Mouse (Mus musculus): ENCODE data around the gene Gm44596.
"Not testable (repeated sequence)": the region's sequence is repeated elsewhere in the genome, so short reads cannot be mapped to it uniquely, and the experiment has no call there.

Gene Gm44596

DNA sequence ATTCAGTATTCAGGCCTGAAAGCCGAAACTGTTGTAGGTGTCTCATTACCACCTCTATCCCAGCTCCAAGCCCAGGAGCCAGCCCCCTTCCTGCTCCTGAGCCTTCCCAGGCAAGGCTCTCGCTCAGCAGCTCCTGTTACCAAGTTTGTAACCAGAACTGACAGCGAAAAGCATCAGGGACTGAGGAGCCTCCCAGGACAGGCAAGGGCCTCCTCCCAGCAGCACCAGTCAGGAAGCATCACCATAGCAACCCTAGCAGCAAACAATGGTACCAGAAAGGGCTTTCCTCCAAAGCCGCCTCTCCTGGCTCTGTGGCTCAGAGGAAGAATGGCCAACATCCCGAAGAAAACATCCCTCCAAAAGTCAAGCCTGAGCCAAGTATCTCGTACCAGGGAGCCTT lies at the start of gene Gm44596, which contains the start of gene Tex52:
Gene Gm44596, plus strand, starts transcription at position 312 of the 400 bp plus-strand sequence.
Gene Tex52, plus strand, starts transcription at position 265 of the 400 bp plus-strand sequence.
- DNase-seq = peak; percentile 29

GRCm38 (mm10) chr6:128334397-128335124 lies 40.7 kb upstream of the Gm44596 start:
- peak; percentile 71 for DNase-seq

DNA sequence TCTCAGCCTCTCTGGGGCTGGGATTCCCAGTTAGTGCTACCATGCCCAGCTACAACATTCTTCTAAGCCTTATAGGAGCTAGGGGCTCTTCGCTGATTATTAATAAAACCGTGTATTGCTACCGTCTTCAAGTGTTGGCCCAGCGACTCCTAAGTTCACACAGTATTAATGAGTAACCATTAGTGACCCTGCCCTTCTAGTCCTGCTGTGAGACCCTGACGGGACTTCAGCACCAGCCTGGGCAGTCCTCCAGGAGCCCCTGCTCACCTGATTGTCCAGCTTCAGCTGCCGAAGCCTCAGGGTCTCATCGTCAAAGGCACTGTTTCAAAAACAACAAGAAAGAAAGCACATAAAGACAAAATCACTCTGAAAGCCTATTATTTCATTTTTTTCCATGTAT lies 37.8 kb upstream of the Gm44596 start:
- peak; percentile 67 for DNase-seq

GRCm38 (mm10) chr6:128338876-128339275 lies 36.4 kb upstream of the Gm44596 start:
- DNase-seq = no peak

- DNase-seq = no peak
Measured at GRCm38 (mm10) chr6:128341956-128342723, 33.2 kb upstream of the Gm44596 start.

- no peak for DNase-seq
Measured at GRCm38 (mm10) chr6:128345623-128346022, 29.7 kb upstream of the Gm44596 start.

DNA sequence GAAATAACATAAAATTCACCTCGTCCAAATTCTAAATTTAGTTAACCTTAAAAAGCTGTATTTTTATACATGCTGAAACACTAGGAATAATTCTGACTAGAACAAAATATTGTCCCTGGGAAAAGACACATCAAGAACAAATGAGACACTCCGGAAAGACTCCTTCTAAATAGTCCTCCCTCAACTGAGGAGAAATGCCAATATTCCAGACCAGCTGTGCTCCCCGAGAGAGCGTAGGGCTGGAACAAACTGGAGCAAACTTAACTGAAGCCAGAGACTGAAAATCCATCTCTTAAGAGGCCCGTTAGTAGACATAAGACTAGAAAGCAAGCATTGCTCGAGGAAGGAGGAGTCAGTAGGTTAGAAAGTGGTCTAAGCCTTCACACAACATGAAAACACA lies 28.5 kb upstream of the Gm44596 start:
- no peak for DNase-seq

DNA sequence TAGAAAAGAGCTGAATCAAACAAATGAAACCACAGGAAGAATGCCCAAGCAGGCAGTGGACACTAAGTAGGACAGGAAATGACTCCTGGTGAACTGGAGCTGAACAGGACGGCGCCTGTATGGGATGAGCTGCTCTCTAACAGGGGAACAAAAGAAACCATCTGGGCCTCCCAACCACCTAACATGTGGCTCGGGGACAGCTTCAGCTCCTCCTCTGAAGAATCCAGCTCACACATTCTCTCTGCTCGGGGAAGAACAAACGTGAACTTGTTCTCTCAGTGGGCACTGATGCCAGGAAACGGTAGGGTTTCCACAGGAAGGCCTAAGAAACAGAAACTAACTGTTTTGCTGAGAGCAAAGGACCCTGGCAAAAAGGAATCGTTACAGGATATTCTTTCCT lies 25.6 kb upstream of the Gm44596 start:
- DNase-seq = no peak

DNA sequence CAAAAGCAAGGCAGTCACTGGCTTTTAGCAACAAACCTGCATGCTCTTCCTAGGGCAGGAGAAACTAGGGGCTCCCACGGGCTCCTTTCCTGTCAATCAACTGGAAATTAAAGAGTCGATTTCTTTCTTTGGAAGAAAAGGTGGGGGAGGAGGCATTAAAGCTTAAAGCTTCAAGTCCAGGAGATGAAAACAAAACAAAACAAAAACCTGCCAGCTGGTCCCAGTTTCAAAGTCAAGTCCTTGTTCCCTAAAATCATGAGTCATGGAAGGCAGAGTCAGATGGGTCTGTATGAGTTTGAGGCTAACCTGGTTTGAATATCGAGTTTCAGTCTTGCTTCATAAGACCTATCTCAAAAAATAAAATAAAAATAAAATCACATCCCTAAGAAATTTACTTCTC lies 21.2 kb upstream of the Gm44596 start:
- no peak for DNase-seq

DNA sequence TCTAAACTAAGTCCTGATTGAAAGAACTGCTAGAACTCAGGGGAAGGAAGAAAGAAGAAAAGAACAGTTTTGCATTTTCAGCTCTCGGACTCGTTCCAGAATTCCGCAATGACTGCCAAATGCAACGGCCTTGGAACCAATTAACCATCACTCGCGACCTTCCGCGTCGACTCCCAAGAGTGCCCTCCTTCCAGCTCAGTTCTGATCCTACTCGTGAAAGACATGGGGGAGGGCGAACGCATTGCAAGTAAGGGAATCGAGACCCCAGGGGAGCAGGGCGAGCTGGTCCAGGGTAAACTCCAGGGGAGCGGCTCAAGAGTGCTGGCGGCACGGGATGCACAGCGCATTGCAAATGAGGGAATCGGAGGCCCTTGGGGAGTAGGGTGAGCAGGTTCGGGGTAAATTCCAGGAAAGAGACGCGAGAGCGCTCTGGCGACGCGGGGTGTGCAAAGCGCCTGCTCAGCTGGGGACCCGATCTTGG lies 20.1 kb upstream of the Gm44596 start:
- peak; percentile 69 for DNase-seq

DNA sequence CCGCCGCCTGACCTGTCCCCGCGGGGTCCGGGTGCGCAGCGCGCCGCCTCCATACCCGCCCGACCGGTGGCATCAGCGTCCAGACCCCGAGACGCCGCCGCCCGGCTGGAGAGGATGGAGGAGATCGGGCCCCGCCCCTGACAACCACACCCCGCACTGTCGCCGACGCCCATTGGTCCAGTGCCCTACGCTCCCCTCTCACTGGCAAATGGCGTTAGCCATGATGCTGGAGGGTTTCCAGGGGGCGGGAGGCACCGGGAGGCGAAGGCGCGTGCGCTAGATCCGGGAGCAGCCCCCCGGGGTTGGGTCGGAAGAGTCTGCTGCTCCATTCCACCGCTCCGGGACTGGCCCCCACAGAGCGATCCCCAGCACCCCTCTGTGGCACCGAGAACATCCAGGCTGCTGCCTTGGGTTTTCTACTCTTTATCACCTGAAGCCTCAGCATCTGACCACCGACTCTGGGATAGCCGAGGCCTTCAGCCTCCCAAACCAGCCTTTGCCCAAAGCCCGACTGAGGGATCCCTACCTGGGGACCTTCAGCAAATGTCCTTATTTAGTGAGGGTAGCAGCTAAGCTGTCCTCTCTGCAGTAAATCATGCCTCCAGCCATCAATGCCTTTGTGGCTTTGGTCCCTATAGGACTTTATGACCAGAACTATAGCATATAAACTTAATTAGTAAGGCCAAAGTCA lies 19.4 kb upstream of the Gm44596 start, which contains the start of gene Tulp3:
Gene Tulp3, minus strand, starts transcription at position 126 of the 691 bp plus-strand sequence.
- DNase-seq = peak; percentile 97

DNA sequence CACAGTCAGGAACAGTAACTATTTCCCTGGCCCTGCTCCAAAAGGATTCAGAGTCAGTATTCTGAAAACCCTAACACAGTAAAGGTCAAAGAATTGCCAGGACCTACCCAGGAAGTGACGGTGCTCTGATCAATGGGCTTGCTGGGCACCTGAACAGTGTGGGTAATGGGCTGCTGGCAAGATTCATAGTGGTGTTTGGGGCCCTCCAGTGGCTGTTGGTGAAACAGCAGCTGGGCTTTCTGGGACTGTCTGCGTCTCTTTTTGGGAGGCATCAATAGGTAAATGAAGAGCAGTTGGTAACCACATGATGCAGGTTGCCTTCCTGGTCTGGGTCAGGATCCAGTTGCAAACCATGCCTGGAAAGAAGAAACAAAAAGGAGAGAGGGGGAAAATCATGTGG lies 16.3 kb upstream of the Gm44596 start:
- peak; percentile 78 for DNase-seq

DNA sequence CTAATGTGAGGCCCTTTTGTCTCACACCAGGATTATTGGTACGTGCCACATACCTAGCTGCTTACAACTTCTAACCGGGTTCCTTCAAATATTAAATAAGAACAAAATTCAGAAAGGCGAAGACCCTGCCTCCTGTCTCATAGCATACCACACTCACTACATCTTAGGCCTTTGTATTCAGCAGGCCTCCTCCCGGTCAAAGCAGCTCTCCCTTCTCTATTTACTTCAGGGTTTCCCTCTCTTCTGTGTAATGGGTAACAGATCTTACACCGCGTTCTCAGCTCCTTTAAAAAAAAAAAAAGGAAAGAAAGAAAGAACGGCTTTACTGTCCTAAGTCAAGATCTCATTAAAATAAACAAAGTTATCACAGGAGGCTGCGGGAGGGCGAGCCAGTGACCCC lies 13.4 kb upstream of the Gm44596 start:
- DNase-seq = no peak

DNA sequence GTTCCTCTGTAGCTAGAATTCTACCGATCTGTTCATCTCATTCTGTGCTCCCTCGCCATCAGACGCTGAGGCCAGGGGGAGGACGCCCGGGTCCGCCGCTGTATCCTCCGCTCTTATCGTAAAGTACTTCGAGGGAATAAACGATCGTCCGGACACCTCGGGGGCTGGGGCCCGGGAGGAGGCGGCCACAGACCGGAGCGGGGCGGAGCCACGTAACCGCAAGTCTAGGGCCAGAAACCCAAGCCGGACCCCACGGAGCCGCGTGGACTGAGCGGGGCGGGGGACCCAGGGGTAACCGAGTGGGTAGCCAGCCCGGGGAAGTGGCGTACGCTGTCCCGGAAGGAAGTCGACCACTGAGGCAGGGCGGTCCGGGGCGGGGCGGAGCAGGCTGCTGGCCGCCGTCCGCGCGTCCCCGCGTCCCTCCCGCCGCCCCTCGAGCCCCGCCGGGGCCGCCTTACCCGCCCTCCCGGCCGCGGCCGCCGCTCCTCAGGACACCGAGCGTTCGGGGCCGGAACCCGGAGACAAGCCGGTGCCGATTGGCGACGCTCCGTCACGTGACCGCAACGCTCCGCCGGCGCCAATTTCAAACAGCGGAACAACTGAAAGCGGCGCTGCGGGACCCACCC lies 12.8 kb upstream of the Gm44596 start, which contains the start of the genes Rhno1 and Foxm1:
Gene Rhno1, minus strand, starts transcription at position 531 of the 626 bp plus-strand sequence.
Gene Foxm1, plus strand, starts transcription at position 587 of the 626 bp plus-strand sequence.
- DNase-seq = peak; percentile 83

- DNase-seq = no peak
Measured at GRCm38 (mm10) chr6:128363007-128363825, 12.1 kb upstream of the Gm44596 start.

- DNase-seq = no peak
Measured at GRCm38 (mm10) chr6:128364721-128365120, 10.6 kb upstream of the Gm44596 start.

- DNase-seq = no peak
Measured at GRCm38 (mm10) chr6:128366466-128366865, 8.8 kb upstream of the Gm44596 start.

DNA sequence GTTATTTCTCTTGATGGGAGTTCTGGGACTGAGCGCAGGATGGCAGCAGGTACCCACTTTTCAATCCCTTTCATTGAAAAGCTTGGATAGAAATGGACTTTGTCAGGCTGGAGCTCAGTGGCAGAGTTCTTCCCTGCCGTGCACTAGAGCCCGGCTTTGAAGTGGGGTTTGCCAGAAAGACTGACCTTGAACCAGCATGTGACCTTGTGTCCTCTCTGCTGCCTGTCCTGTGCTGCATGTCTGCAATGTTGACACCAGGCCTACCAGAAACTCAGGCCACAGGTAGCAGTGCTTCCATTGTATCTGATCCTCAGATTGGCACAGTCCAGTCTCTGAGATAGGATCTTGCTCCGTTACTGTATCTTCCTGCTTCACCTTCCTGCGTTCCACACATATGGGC lies 5.3 kb upstream of the Gm44596 start:
- DNase-seq = no peak

GRCm38 (mm10) chr6:128376371-128377085 lies 1.2 kb downstream of the Gm44596 start:
- DNase-seq = no peak

DNA sequence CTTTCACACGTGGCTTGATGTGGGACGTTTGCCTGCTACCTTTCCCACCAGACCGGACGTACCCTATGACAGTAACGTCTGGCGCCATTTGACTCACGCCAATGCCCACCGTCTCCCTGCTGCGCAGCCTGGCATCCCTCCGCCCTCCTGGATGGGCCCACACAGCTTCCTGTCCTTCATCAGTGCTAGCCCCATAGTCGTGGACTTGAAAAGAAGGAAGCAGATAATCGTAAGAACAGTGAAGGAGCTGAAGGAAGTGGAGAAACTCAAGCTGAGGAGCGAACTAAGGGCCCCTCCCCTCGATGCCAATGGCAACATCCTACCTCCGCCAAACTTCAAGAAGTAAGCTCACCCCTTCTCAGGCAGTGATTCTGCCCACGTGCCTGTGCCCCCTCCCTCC lies 4.3 kb downstream of the Gm44596 start:
- DNase-seq = no peak

DNA sequence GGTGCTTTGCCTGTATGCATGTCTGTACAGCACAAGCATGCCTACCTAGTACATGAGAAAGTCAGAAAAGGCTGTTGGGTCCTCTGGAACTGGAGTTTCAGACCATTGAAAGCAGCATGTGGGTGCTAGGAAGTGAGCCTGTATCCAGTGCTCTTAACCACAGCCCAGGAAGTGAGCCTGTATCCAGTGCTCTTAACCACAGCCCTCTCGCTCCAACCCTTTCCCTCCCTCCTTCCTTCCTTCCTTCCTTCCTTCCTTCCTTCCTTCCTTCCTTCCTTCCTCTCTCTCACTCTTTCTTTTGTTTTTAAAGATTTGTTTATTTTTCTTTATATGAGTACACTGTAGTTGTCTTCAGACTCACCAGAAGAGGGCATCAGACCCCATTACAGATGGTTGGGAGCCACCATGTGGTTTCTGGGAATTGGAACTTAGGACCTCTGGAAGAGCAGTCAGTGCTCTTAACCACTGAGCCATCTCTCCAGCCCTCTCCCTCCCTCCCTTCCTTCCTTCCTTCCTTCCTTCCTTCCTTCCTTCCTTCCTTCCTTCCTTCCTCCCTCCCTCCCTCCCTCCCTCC lies 5.4 kb downstream of the Gm44596 start:
- not testable (repeated sequence) for DNase-seq
